Mouse (Mus musculus) C2C12 (cell line): Measurements from ENCODE around the gene Mfn1.

Experiments used
- CTCF ChIP-seq: IDR thresholded peaks from one replicate; pipeline ENCODE4 v1.5.1; 2011; ENCODE audit not compliant: control insufficient read depth, insufficient read depth, insufficient read length
- USF1 ChIP-seq: IDR thresholded peaks from one replicate; pipeline ENCODE4 v1.6.1; 2011; ENCODE audit warnings: low read depth, mild to moderate bottlenecking, control low read depth, moderate library complexity

DNA sequence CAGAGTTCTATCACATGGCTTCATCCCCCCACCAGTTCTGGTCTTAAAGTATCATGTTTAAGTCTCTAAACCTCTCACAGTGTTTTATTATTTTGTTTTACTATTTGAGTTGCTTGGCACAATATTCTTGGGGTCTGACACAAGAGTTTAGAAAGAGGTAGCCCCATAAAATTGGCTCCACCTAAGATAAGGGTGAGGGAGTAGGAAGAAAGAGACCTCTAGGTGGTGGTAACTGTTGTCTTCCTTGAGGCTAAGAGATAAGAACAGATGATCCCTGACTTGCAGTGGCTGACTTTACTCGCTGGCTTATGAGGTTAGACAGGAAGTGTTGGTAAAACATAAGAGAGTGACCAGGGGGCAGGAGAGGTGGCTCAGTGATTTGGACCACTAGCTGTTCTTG, 6.4 kb downstream of the Mfn1 start:
- no peak for TF ChIP-seq CTCF
- no peak for TF ChIP-seq USF1
